ENCODE assay signal across 28 mouse cellular contexts in the genomic region with DNA sequence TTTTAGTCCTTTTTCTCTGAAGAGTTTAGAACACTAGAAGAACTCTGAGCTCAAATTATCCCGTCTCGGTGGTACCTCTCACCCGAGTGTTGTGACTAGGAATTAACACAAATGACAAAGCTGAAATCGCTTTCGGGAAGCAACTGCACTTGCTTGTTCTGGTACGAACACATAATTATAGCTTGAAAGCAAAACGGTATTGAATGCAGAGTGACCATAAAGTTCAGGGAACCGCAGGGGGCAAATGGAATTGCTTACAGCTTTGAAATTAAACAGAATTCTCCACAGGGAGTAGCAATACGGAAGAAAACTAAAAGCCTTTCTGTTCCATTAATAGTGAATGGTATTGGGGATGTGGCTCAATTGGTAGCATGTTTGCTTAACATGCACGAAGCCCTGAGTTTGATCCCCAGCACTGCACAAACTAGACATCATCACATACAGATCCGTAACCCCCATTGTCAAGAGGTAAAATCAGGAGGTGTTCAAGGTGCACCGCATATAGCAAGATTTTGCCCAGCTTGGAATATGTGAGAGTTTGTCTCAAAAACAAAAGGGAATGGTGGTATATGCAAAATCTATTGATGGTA. TPM values are rescaled to one million over a fixed set of nuclear protein-coding genes. Genes with fewer than 3 reads are reported as not detected.
A peak's percentile ranks its signal among the peaks of the same experiment; 100 is the strongest.
DNase-seq lines count a peak whose midpoint lies in the region; ATAC-seq and TF ChIP-seq lines count a peak whose summit lies in the region.
"Had no signal": no experiment of that assay in that cellular context is flagged by ENCODE, and none has a peak within 500 bp of the region (broad histone marks: within the 10 kb centered on the region; RNA-seq: fewer than 3 reads in every experiment).

No protein-coding gene starts in this region.

- no peak for TF ChIP-seq CTCF in hindbrain, postnatal 0 days (IDR thresholded peaks at IDR 0.05; ENCODE audit: low read depth)

- DNase-seq in heart, adult 11 months: peak; percentile 28
- DNase-seq in heart, postnatal 4 days: no peak
- peak; percentile 14 for DNase-seq in hindbrain, postnatal 0 days (ENCODE audit: low spot score)
- DNase-seq in adrenal gland, postnatal 25 days: no peak
- DNase-seq: adrenal gland, adult 2 months; B cell, adult 2 months; cerebellum, adult 11 months; cerebellum, adult 9-10 months; cerebellum, postnatal 36 days; gastrocnemius, postnatal 36 days; heart, adult 2 months; kidney, adult 18-20 months; kidney, postnatal 36 days; right cerebral cortex, adult 18-20 months; right cerebral cortex, postnatal 4 days; thymus, adult 18-20 months; thymus, postnatal 25 days had no signal

- H3K9me3 ChIP-seq in midbrain, embryonic 13.5 days: no peaks in the 10 kb centered on the region
- no peaks in the 10 kb centered on the region for H3K9me3 ChIP-seq in midbrain, embryonic 15.5 days
- H3K9me3 ChIP-seq in hindbrain, postnatal 0 days (ENCODE audit: low read length): no peaks in the 10 kb centered on the region
- no peaks in the 10 kb centered on the region for H3K9me3 ChIP-seq in neural tube, embryonic 15.5 days (replicated peaks)
- H3K9me3 ChIP-seq: heart, embryonic 12.5 days; kidney, embryonic 15.5 days; limb, embryonic 12.5 days; lung, embryonic 15.5 days had no signal

- no peaks in the 10 kb centered on the region for H3K27me3 ChIP-seq in midbrain, embryonic 13.5 days
- no peaks in the 10 kb centered on the region for H3K27me3 ChIP-seq in midbrain, embryonic 15.5 days (replicated peaks)
- no peaks in the 10 kb centered on the region for H3K27me3 ChIP-seq in hindbrain, postnatal 0 days (ENCODE audit: insufficient read depth, low read length)
- H3K27me3 ChIP-seq in neural tube, embryonic 15.5 days (replicated peaks): no peaks in the 10 kb centered on the region
- H3K27me3 ChIP-seq: heart, embryonic 12.5 days; kidney, embryonic 15.5 days; limb, embryonic 12.5 days; lung, embryonic 15.5 days had no signal

- H3K4me3 ChIP-seq in midbrain, embryonic 13.5 days (replicated peaks): no peak overlapping the region
- no peak overlapping the region for H3K4me3 ChIP-seq in midbrain, embryonic 15.5 days
- H3K4me3 ChIP-seq in hindbrain, postnatal 0 days (ENCODE audit: low read length): no peak overlapping the region
- no peak overlapping the region for H3K4me3 ChIP-seq in neural tube, embryonic 15.5 days (replicated peaks)
- H3K4me3 ChIP-seq: heart, adult 2 months; heart, embryonic 12.5 days; kidney, embryonic 15.5 days; layer of hippocampus, adult 2 months; left cerebral cortex, adult 2 months; limb, embryonic 12.5 days; lung, embryonic 15.5 days had no signal

- H3K4me2 ChIP-seq in midbrain, embryonic 13.5 days (replicated peaks): no peak overlapping the region
- no peak overlapping the region for H3K4me2 ChIP-seq in midbrain, embryonic 15.5 days
- H3K4me2 ChIP-seq in hindbrain, postnatal 0 days (ENCODE audit: low read depth, low read length): no peak overlapping the region
- no peak overlapping the region for H3K4me2 ChIP-seq in neural tube, embryonic 15.5 days
- H3K4me2 ChIP-seq: heart, embryonic 12.5 days; kidney, embryonic 15.5 days; limb, embryonic 12.5 days; liver, embryonic 11.5 days; lung, embryonic 15.5 days had no signal

- 67% methylated on average over 12 of the region's 12 CpGs for WGBS in midbrain, embryonic 13.5 days
- WGBS in midbrain, embryonic 15.5 days: 61% methylated on average over 12 of the region's 12 CpGs
- WGBS in hindbrain, postnatal 0 days: 54% methylated on average over 12 of the region's 12 CpGs
- 43% methylated on average over 12 of the region's 12 CpGs for WGBS in neural tube, embryonic 15.5 days

- H3K9ac ChIP-seq in midbrain, embryonic 13.5 days (replicated peaks): no peak overlapping the region
- no peak overlapping the region for H3K9ac ChIP-seq in midbrain, embryonic 15.5 days
- no peak overlapping the region for H3K9ac ChIP-seq in hindbrain, postnatal 0 days (replicated peaks; ENCODE audit: low read length)
- no peak overlapping the region for H3K9ac ChIP-seq in neural tube, embryonic 15.5 days (replicated peaks)
- H3K9ac ChIP-seq: heart, embryonic 12.5 days; kidney, embryonic 15.5 days; limb, embryonic 12.5 days; lung, embryonic 15.5 days had no signal

- H3K36me3 ChIP-seq in midbrain, embryonic 13.5 days: no peaks in the 10 kb centered on the region
- no peaks in the 10 kb centered on the region for H3K36me3 ChIP-seq in midbrain, embryonic 15.5 days (replicated peaks)
- no peaks in the 10 kb centered on the region for H3K36me3 ChIP-seq in hindbrain, postnatal 0 days (ENCODE audit: insufficient read depth, low read length)
- H3K36me3 ChIP-seq in neural tube, embryonic 15.5 days: no peaks in the 10 kb centered on the region
- H3K36me3 ChIP-seq: heart, embryonic 12.5 days; kidney, embryonic 15.5 days; limb, embryonic 12.5 days; lung, embryonic 15.5 days had no signal

- H3K27ac ChIP-seq in midbrain, embryonic 13.5 days: no peak overlapping the region
- H3K27ac ChIP-seq in midbrain, embryonic 15.5 days: no peak overlapping the region
- no peak overlapping the region for H3K27ac ChIP-seq in hindbrain, postnatal 0 days
- no peak overlapping the region for H3K27ac ChIP-seq in neural tube, embryonic 15.5 days (replicated peaks)
- H3K27ac ChIP-seq: heart, adult 2 months; kidney, embryonic 15.5 days; layer of hippocampus, adult 2 months; left cerebral cortex, adult 2 months; limb, embryonic 12.5 days; lung, embryonic 15.5 days; stomach, postnatal 0 days had no signal

- H3K4me1 ChIP-seq in midbrain, embryonic 13.5 days (replicated peaks): no peaks in the 10 kb centered on the region
- no peaks in the 10 kb centered on the region for H3K4me1 ChIP-seq in midbrain, embryonic 15.5 days
- no peaks in the 10 kb centered on the region for H3K4me1 ChIP-seq in hindbrain, postnatal 0 days (ENCODE audit: insufficient read depth, low read length)
- H3K4me1 ChIP-seq in neural tube, embryonic 15.5 days: peaks cover 8% of the 10 kb centered on the region; the same call in 1 of the 2 replicates

- 0 out of 2 replicates have a peak, but pooled peaks have one; percentile 6 for ATAC-seq in midbrain, embryonic 13.5 days
- ATAC-seq in midbrain, embryonic 15.5 days (replicated peaks): no peak
- ATAC-seq in hindbrain, postnatal 0 days: no peak
- ATAC-seq in neural tube, embryonic 15.5 days (ENCODE audit: low FRiP score): peak; percentile 45; the same call in 1 of the 2 replicates

RNA-seq across cellular contexts. Expression of a gene that starts 38.5 kb away (rescaled TPM):
- 1 to 10 TPM; 8.8 TPM for total RNA-seq in heart, postnatal 4 days (2021)
- 2.3 and 2.8 TPM in 2 replicates for polyA plus RNA-seq in midbrain, embryonic 13.5 days (2015; fragmentation: Nextera tagmentation; extraction: Ambion mirVana)
- polyA plus RNA-seq in midbrain, embryonic 15.5 days (2015; fragmentation: Nextera tagmentation; extraction: Ambion mirVana): 2.7 TPM in 2 replicates
- total RNA-seq in hindbrain, postnatal 0 days (2014; rRNA removed): 9.4 and 9.9 TPM in 2 replicates
- polyA plus RNA-seq in hindbrain, postnatal 0 days (2015; fragmentation: Nextera tagmentation; extraction: Ambion mirVana): 1.7 and 1.9 TPM in 2 replicates
- 2.1 and 2.5 TPM in 2 replicates for polyA plus RNA-seq in neural tube, embryonic 15.5 days (2015; fragmentation: Nextera tagmentation; extraction: Ambion mirVana)
- 14.4 and 16.6 TPM in 2 replicates for total RNA-seq in adrenal gland, postnatal 25 days (2021)

Comparison
In these comparisons a context has a peak if more than half of its experiments do, and no peak if none do; other contexts are left out.
1. DNase-seq: peak in heart, adult 11 months (single experiment) and hindbrain, postnatal 0 days (single experiment); none in heart, postnatal 4 days (single experiment) and adrenal gland, postnatal 25 days (single experiment).
2. ATAC-seq: peak in midbrain, embryonic 13.5 days (single experiment) and neural tube, embryonic 15.5 days (single experiment); none in midbrain, embryonic 15.5 days (single experiment) and hindbrain, postnatal 0 days (single experiment).